Mouse (Mus musculus) liver, embryonic 14.5 days (tissue): ENCODE measurements at regions not wholly inside any gene's neighbourhood (a gene's known extent, or its start where the extent isn't known, plus 50 kb on each side); places are given as distances from the start of the nearest gene placed in this dataset.

ENCODE experiments used
- ATAC-seq: fragments of 200-750 bp; cut with Nextera tagmentation; 2 replicates; pipeline ENCODE4 v1.8.0; 2017; ENCODE audit warnings: moderate number of reproducible peaks, mild to moderate bottlenecking, moderate library complexity; ENCODE audit not compliant: insufficient read depth
- DNase-seq, 3 experiments: peaks; one replicate each; pipeline ENCODE4 v3.0.0-alpha.2; 2012 to 2013; ENCODE audit warnings: low read depth in 3 of 3, low spot score in 3 of 3
- H3K27ac ChIP-seq: fragments of 300-500 bp; sonication (generic); 2 replicates; pipeline ENCODE4 v1.5.1; 2014; ENCODE audit warnings: moderate library complexity, mild to moderate bottlenecking, control low read depth, inconsistent platforms
- H3K27me3 ChIP-seq: fragments of 300-500 bp; sonication (generic); 2 replicates; pipeline ENCODE4 v1.6.1; 2014; ENCODE audit warnings: mild to moderate bottlenecking, low read length, moderate library complexity; ENCODE audit not compliant: control insufficient read depth, insufficient read depth
- H3K36me3 ChIP-seq: fragments of 300-500 bp; sonication (generic); replicated peaks from 2 replicates; pipeline ENCODE4 v1.6.1; 2014; ENCODE audit warnings: low read depth; ENCODE audit not compliant: control insufficient read depth, insufficient read depth
- H3K4me1 ChIP-seq, 2 experiments: fragments of 200-500 bp in 1 of 2; fragments of 300-500 bp in 1 of 2; sonication (generic) in 1 of 2; replicated peaks; 2 replicates each; pipeline ENCODE4 v1.6.1; 2012 to 2014; ENCODE audit warnings: antibody characterized with exemption in 1 of 2, inconsistent platforms in 1 of 2, low read length in 1 of 2; ENCODE audit not compliant: control insufficient read depth in 2 of 2, insufficient read depth in 2 of 2
- H3K4me2 ChIP-seq: fragments of 300-500 bp; sonication (generic); 2 replicates; pipeline ENCODE4 v1.6.1; 2014; ENCODE audit warnings: low read depth, mild to moderate bottlenecking, control low read depth, moderate library complexity
- H3K4me3 ChIP-seq, 2 experiments: fragments of 200-500 bp in 1 of 2; fragments of 300-500 bp in 1 of 2; sonication (generic) in 1 of 2; 2 replicates each; pipeline ENCODE4 v1.5.1; 2012 to 2014; ENCODE audit warnings: low read depth in 2 of 2, low read length in 2 of 2, mild to moderate bottlenecking in 2 of 2, control low read depth in 1 of 2, inconsistent platforms in 1 of 2, moderate library complexity in 1 of 2; ENCODE audit not compliant: insufficient read depth in 1 of 2
- H3K9ac ChIP-seq: fragments of 300-500 bp; sonication (generic); replicated peaks from 2 replicates; pipeline ENCODE4 v1.6.1; 2014; ENCODE audit warnings: mild to moderate bottlenecking, control low read depth, moderate library complexity
- H3K9me3 ChIP-seq: fragments of 300-500 bp; sonication (generic); 2 replicates; pipeline ENCODE4 v1.6.1; 2016; ENCODE audit warnings: low read length, mixed read lengths; ENCODE audit not compliant: control insufficient read depth
- CTCF ChIP-seq: IDR thresholded peaks from 2 replicates; pipeline ENCODE4 v1.5.1; 2016; ENCODE audit warnings: antibody characterized with exemption, low read depth, control low read depth
- EP300 ChIP-seq: IDR thresholded peaks from 2 replicates; pipeline ENCODE4 v1.6.1; 2016; ENCODE audit warnings: antibody characterized with exemption, low read depth
- WGBS: fragments of 180-500 bp; shearing (Covaris S2); extraction: QIAGEN DNeasy Blood & Tissue Kit; methylation state at CpG from one replicate; pipeline ENCODE4 v1.1.7; 2014; ENCODE audit not compliant: insufficient replicate concordance; 5-methylcytosine and 5-hydroxymethylcytosine counted together

DNA sequence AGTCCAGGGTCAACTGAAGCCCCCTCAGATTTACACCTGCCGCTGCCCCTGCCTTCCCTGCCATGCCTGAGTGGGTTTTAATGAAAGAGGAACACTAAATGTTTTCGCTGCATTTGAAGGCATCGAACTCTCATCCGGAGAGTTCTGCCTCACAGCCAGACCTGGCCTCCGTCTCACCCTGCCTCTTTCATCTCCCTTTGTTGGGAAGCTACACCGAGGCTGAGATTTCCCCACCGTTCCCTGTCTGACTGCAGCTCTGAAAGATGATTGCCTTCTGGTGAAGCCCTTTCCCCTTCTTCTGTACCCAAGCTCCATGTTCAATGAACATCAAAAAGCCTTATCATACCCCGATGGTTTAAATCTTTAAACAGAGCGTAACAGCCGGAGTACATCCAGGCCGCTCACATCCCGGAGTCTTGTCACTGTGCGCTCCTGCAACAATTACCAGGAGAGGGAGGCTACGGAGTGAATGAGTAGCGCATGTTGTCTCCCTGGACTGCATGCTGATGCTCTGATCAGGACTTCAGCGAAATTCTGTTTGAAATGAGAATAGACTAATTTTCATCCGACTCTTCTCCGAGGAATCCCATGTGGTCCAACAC is 98.3 kb downstream of the Zfp326 start:
- no peak for TF ChIP-seq CTCF
- TF ChIP-seq EP300, result no peak
- WGBS, result 80% methylated on average over 18 of the region's 18 CpGs
- H3K9ac ChIP-seq, result no peak overlapping the region
- ATAC-seq, result no peak
- no peaks in the 10 kb centered on the region for H3K9me3 ChIP-seq
- no peaks in the 10 kb centered on the region for H3K27me3 ChIP-seq
- no peak for DNase-seq
- no peaks in the 10 kb centered on the region for H3K4me1 ChIP-seq
- H3K27ac ChIP-seq, result no peak overlapping the region
- H3K4me3 ChIP-seq, result no peak overlapping the region
- H3K4me2 ChIP-seq, result no peak overlapping the region
- H3K36me3 ChIP-seq, result no peaks in the 10 kb centered on the region
